Mouse (Mus musculus): Measurements from ENCODE around the gene Gas2l1. TPM values are rescaled to one million over a fixed set of nuclear protein-coding genes. Genes with fewer than 3 reads are reported as not detected.

Gene Gas2l1
- polyA plus RNA-seq, 1 experiment from 2014 or later = 36.3 TPM

- Histone ChIP-seq H3K9ac (no peak overlapping the region), H3K4me1 (ENCODE audit: insufficient read depth) (peaks cover 13% of the 10 kb centered on the region; the same call in 1 of the 2 replicates), H3K36me3 (ENCODE audit: insufficient read depth) (0 out of 2 replicates have a peak, but pooled peaks cover 8% of the 10 kb centered on the region), H3K27me3 (ENCODE audit: insufficient read depth, low read length) (peaks cover 93% of the 10 kb centered on the region), H3K9me3 (ENCODE audit: low read depth, low read length) (no peaks in the 10 kb centered on the region), H3K27ac (ENCODE audit: low read depth) (no peak overlapping the region), H3K4me2 (no peak overlapping the region), H3K4me3 (ENCODE audit: low read depth, low read length) (no peak overlapping the region)
- TF ChIP-seq CTCF (IDR thresholded peaks at IDR 0.05; ENCODE audit: low read depth) = peak; percentile 91
- WGBS = 9% methylated on average over 27 of the region's 27 CpGs
- no peak for ATAC-seq (ENCODE audit: insufficient read depth)
- DNase-seq = peak; percentile 66
Measured at GRCm38 (mm10) chr11:5059704-5060156, 5.4 kb downstream of the Gas2l1 start.

GRCm38 (mm10) chr11:5059230-5059629, 5.9 kb downstream of the Gas2l1 start:
- 18% methylated on average over 14 of the region's 14 CpGs for WGBS
- Histone ChIP-seq H3K36me3 (ENCODE audit: insufficient read depth) (0 out of 2 replicates have a peak, but pooled peaks cover 8% of the 10 kb centered on the region), H3K9ac (no peak overlapping the region), H3K27me3 (ENCODE audit: insufficient read depth, low read length) (peaks cover 92% of the 10 kb centered on the region), H3K27ac (ENCODE audit: low read depth) (no peak overlapping the region), H3K9me3 (ENCODE audit: low read depth, low read length) (no peaks in the 10 kb centered on the region), H3K4me1 (ENCODE audit: insufficient read depth) (peaks cover 12% of the 10 kb centered on the region; the same call in 1 of the 2 replicates), H3K4me2 (no peak overlapping the region), H3K4me3 (ENCODE audit: low read depth, low read length) (no peak overlapping the region)
- DNase-seq (no peak), ATAC-seq (ENCODE audit: insufficient read depth) (no peak)
- TF ChIP-seq CTCF (IDR thresholded peaks at IDR 0.05; ENCODE audit: low read depth) = no peak

DNA sequence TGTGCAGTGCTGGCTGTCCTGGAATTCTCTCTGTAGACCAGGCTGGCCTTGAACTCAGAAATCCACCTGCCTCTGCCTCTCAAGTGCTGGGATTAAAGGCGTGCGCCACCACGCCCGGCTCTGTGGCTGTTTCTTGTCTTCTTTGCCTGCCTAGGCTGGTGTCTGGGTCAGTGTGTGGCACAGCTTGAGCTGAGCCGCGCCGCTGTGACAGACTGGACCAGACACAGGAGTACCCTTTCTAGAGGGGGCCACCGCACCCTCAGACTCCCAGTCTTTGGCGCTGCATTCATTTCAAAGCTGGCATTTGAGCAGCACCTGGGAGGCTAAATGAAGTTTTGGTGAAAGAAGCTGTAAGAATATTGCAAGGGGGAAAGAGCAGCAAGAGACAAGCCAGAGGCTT, 6.3 kb downstream of the Gas2l1 start:
- ATAC-seq (ENCODE audit: insufficient read depth) = no peak
- Histone ChIP-seq H3K4me2 (no peak overlapping the region), H3K36me3 (ENCODE audit: insufficient read depth) (0 out of 2 replicates have a peak, but pooled peaks cover 8% of the 10 kb centered on the region), H3K4me3 (ENCODE audit: low read depth, low read length) (no peak overlapping the region), H3K27me3 (ENCODE audit: insufficient read depth, low read length) (peaks cover 88% of the 10 kb centered on the region), H3K9ac (no peak overlapping the region), H3K9me3 (ENCODE audit: low read depth, low read length) (no peaks in the 10 kb centered on the region), H3K4me1 (ENCODE audit: insufficient read depth) (peaks cover 11% of the 10 kb centered on the region; the same call in 1 of the 2 replicates), H3K27ac (ENCODE audit: low read depth) (no peak overlapping the region)
- 27% methylated on average over 9 of the region's 9 CpGs for WGBS
- DNase-seq = no peak
- TF ChIP-seq CTCF (IDR thresholded peaks at IDR 0.05; ENCODE audit: low read depth) = no peak

DNA sequence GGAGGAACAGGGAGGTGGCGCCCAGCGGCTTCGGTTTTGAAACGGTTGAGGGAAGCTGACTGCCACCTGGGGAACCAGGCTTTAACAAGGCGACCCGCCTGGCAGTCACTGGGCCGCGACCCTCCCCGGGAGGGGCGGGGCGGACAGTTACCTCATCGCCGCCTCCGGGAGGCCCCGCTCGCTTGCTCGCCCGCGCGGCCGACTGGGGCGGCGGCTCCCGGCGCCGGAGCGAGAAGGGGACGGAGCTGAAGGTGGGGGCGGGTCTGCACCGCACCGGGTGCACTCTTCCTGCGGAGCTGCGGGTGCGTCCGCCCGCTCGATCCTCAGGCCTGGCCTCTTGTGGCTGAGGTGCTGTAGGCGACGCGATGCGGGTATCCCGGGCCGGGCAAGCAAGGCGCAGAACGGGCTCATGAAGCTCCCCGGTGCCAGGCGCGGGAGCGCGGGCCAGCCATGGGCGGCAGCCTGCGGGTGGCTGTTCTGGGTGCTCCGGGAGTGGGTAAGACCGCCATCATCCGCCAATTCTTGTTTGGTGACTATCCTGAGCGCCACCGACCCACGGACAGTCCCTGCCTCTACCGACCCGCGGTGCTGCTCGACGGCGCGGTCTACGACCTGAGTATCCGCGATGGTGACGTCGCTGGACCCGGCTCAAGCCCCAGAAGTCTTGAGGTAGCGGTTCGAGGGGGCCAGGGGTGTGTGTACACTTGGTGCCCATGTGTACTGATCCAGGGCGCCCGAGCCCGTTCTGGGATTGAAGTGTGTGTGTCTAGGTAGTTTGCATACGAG, 7.1 kb downstream of the Gas2l1 start, which contains the start of gene Rasl10a:
TSS of gene Rasl10a (plus strand) at position 273 of the 786 bp plus-strand sequence.
- DNase-seq (no peak), ATAC-seq (ENCODE audit: insufficient read depth) (no peak)
- peak within 1 kb of the TSS; percentile 85 for H3K4me2 ChIP-seq
- H3K4me3 ChIP-seq (ENCODE audit: low read depth, low read length) = peak within 1 kb of the TSS; percentile 46
- H3K9ac ChIP-seq = peak within 1 kb of the TSS; percentile 47
- no peaks in the 10 kb centered on the region for H3K9me3 ChIP-seq (ENCODE audit: low read depth, low read length)
- WGBS = 2% methylated on average over 77 of the region's 77 CpGs
- H3K27ac ChIP-seq (ENCODE audit: low read depth) = no peak within 1 kb of the TSS
- H3K4me1 ChIP-seq (ENCODE audit: insufficient read depth) = peaks cover 11% of the 10 kb centered on the region; the same call in 1 of the 2 replicates
- no peak for TF ChIP-seq CTCF (IDR thresholded peaks at IDR 0.05; ENCODE audit: low read depth)
- H3K36me3 ChIP-seq (ENCODE audit: insufficient read depth) = 0 out of 2 replicates have a peak, but pooled peaks cover 8% of the 10 kb centered on the region
- peaks cover 80% of the 10 kb centered on the region for H3K27me3 ChIP-seq (ENCODE audit: insufficient read depth, low read length)

- Histone ChIP-seq H3K9me3 (ENCODE audit: low read depth, low read length) (no peaks in the 10 kb centered on the region), H3K27ac (ENCODE audit: low read depth) (no peak overlapping the region), H3K9ac (peak overlapping the region; percentile 47), H3K27me3 (ENCODE audit: insufficient read depth, low read length) (peaks cover 75% of the 10 kb centered on the region), H3K4me2 (peak overlapping the region; percentile 85), H3K4me3 (ENCODE audit: low read depth, low read length) (peak overlapping the region; percentile 46), H3K36me3 (ENCODE audit: insufficient read depth) (0 out of 2 replicates have a peak, but pooled peaks cover 8% of the 10 kb centered on the region), H3K4me1 (ENCODE audit: insufficient read depth) (peaks cover 11% of the 10 kb centered on the region; the same call in 1 of the 2 replicates)
- no peak for TF ChIP-seq CTCF (IDR thresholded peaks at IDR 0.05; ENCODE audit: low read depth)
- ATAC-seq (ENCODE audit: insufficient read depth) (no peak), DNase-seq (no peak)
- WGBS = 20% methylated on average over 8 of the region's 8 CpGs
Measured at GRCm38 (mm10) chr11:5057541-5057855, 7.6 kb downstream of the Gas2l1 start.

DNA sequence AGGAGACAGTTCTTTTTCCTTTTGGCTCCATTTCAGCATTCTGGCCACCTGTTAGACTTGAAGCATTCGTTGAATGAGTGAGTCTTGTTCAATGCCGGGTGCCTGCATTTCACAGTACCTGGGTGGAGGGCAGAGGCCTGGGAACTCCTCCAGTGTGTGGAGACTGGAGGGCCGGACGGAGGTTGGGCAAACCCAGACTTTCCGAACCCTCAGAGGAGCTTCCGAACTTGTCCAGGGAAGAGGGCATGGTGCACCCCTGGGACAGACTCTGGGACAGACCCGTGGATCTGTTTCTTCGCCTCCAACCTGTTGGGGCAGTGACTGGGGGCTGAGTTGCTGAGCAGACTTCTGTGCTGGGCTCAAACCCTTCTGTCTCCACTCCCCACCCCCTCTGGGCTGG, 8.1 kb downstream of the Gas2l1 start:
- no peak for DNase-seq
- no peak for TF ChIP-seq CTCF (IDR thresholded peaks at IDR 0.05; ENCODE audit: low read depth)
- 55% methylated on average over 8 of the region's 8 CpGs for WGBS
- Histone ChIP-seq H3K27me3 (ENCODE audit: insufficient read depth, low read length) (peaks cover 70% of the 10 kb centered on the region), H3K4me1 (ENCODE audit: insufficient read depth) (peaks cover 9% of the 10 kb centered on the region; the same call in 1 of the 2 replicates), H3K27ac (ENCODE audit: low read depth) (no peak overlapping the region), H3K36me3 (ENCODE audit: insufficient read depth) (0 out of 2 replicates have a peak, but pooled peaks cover 8% of the 10 kb centered on the region), H3K4me3 (ENCODE audit: low read depth, low read length) (no peak overlapping the region), H3K4me2 (no peak overlapping the region), H3K9ac (no peak overlapping the region), H3K9me3 (ENCODE audit: low read depth, low read length) (no peaks in the 10 kb centered on the region)
- no peak for ATAC-seq (ENCODE audit: insufficient read depth)

Data from lung, embryonic 14.5 days (tissue).